Mouse (Mus musculus) forebrain, embryonic 13.5 days (tissue): ENCODE measurements around the gene Ncoa3. TPM values are rescaled to one million over a fixed set of nuclear protein-coding genes. Genes with fewer than 3 reads are reported as not detected.

Experiments used
- ATAC-seq: fragments of 200-750 bp; cut with Nextera tagmentation; 2 replicates; pipeline ENCODE4 v1.8.0; 2017
- H3K27ac ChIP-seq: fragments of 300-500 bp; sonication (generic); 2 replicates; pipeline ENCODE4 v1.5.1; 2015; ENCODE audit warnings: inconsistent platforms, mild to moderate bottlenecking, moderate library complexity
- H3K27me3 ChIP-seq: fragments of 300-500 bp; sonication (generic); 2 replicates; pipeline ENCODE4 v1.6.1; 2015; ENCODE audit warnings: mild to moderate bottlenecking, inconsistent platforms
- H3K36me3 ChIP-seq: fragments of 300-500 bp; sonication (generic); 2 replicates; pipeline ENCODE4 v1.6.1; 2015; ENCODE audit warnings: mild to moderate bottlenecking, inconsistent platforms; ENCODE audit not compliant: poor library complexity, severe bottlenecking
- H3K4me1 ChIP-seq: fragments of 300-500 bp; sonication (generic); 2 replicates; pipeline ENCODE4 v1.6.1; 2015; ENCODE audit warnings: inconsistent platforms
- H3K4me2 ChIP-seq: fragments of 300-500 bp; sonication (generic); 2 replicates; pipeline ENCODE4 v1.6.1; 2015; ENCODE audit warnings: inconsistent platforms, mild to moderate bottlenecking, moderate library complexity
- H3K4me3 ChIP-seq: fragments of 300-500 bp; sonication (generic); 2 replicates; pipeline ENCODE4 v1.5.1; 2015; ENCODE audit warnings: mild to moderate bottlenecking, inconsistent platforms
- H3K9ac ChIP-seq: fragments of 300-500 bp; sonication (generic); 2 replicates; pipeline ENCODE4 v1.6.1; 2015; ENCODE audit warnings: mild to moderate bottlenecking, inconsistent platforms
- H3K9me3 ChIP-seq: fragments of 300-500 bp; sonication (generic); replicated peaks from 2 replicates; pipeline ENCODE4 v1.6.1; 2016; ENCODE audit warnings: inconsistent platforms
- WGBS: fragments of 180-500 bp; shearing (Covaris S2); methylation state at CpG from one replicate; pipeline ENCODE4 v1.1.7; 2015; 5-methylcytosine and 5-hydroxymethylcytosine counted together
- polyA plus RNA-seq: library from polyadenylated mRNA; unstranded; fragments of >200 nt; fragmentation: Nextera tagmentation; extraction: Ambion mirVana; gene quantifications from 2 replicates; pipeline ENCODE4 v1.2.1, GENCODE M21; 2015

Ncoa3 gene
- polyA plus RNA-seq, 1 experiment from 2014 or later = 9.1 TPM

DNA sequence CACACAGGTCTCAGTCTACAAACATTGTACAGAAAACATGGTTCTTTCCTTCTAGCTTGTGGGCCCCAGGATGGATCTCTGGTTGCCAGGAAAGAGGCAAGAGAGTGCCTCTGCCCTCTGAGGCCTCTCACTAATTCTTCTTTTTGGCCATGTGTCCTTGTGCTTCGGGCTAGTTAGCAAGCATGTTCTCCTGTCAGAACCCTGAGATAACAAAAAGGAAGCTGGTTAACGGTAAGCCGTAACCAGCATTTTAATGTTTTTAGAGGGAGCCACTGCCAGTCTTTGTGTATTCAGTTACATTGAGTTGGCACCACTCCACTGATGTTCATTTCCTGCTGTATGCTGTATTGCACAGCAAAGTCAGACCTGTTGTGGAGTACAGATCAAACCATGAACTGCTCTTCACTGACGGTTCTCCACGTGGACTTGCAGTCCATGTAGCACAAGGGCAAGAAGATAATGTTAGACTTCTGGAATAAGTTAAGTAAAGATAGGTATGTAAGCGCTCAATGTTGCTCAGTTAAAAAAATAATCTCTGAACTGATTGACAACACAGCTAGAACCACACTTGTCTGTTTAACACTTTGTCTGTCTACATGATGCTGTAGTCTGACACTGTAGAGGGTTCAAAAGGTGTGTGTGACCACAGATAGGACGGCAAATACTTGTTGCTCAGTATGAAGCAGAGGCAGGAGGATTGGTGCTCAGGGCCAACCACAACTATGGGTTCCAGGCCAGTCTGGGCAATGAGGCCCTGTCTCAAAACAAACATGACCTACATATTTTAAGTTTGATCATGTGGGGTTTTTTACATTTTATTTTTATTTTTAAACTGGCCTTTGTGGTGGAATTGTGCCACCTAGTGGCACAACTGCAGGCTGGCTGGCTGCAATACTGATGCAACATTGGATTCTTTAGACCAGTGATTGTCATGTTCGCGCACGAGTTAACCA, 53.4 kb downstream of the Ncoa3 start:
- H3K36me3 ChIP-seq = peaks cover 34% of the 10 kb centered on the region
- peaks cover 6% of the 10 kb centered on the region for H3K4me1 ChIP-seq
- no peak overlapping the region for H3K9ac ChIP-seq
- ATAC-seq = no peak
- 67% methylated on average over 10 of the region's 10 CpGs for WGBS
- no peak overlapping the region for H3K27ac ChIP-seq
- H3K27me3 ChIP-seq = no peaks in the 10 kb centered on the region
- no peaks in the 10 kb centered on the region for H3K9me3 ChIP-seq
- H3K4me2 ChIP-seq = no peak overlapping the region
- H3K4me3 ChIP-seq = no peak overlapping the region

DNA sequence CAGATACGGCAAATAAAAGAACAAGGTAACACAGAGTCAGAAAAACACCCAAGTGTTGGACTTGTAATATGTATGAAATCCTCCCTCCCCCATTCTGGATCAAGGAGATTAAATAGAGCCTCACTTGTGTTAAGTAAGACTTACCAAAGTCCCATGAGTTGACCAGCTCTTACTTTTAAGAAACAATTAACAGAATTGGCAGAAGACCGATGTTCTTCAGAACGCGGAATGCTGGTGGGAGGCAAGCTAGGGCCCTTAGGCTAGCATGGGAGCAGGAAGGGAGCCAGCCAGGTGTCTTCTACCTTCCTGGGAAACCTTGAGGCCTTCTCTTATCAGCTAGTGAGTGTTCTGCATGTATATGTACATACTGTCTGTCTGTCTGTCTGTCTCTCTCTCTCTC, 55.5 kb downstream of the Ncoa3 start:
- no peak for ATAC-seq
- 96% methylated on average over 4 of the region's 4 CpGs for WGBS
- no peaks in the 10 kb centered on the region for H3K9me3 ChIP-seq
- no peak overlapping the region for H3K4me2 ChIP-seq
- no peak overlapping the region for H3K4me3 ChIP-seq
- H3K4me1 ChIP-seq = peaks cover 6% of the 10 kb centered on the region
- no peaks in the 10 kb centered on the region for H3K27me3 ChIP-seq
- no peak overlapping the region for H3K27ac ChIP-seq
- H3K9ac ChIP-seq = no peak overlapping the region
- peaks cover 54% of the 10 kb centered on the region for H3K36me3 ChIP-seq

DNA sequence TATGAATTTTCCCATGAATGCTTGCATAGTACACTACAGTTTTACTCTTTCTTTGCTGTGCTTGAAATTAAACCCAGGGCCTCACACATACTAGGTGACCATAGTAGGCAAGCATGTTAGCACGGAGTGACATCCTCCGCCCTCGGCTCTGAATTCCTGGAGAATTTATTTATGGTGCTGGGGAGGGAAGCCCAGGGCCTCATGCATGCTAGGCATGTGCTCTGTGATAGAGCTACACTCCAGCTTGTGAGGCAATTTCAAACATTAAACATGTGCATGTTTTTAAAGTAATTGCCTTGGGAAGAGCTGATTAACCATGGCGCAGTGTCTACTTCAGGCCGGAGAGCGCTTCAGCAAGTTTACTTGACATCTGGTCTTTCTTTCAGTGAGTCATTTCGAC, 56.4 kb downstream of the Ncoa3 start:
- Histone ChIP-seq H3K27ac (no peak overlapping the region), H3K9ac (no peak overlapping the region), H3K4me1 (peaks cover 6% of the 10 kb centered on the region), H3K9me3 (no peaks in the 10 kb centered on the region), H3K4me3 (no peak overlapping the region), H3K36me3 (peaks cover 62% of the 10 kb centered on the region), H3K4me2 (no peak overlapping the region), H3K27me3 (no peaks in the 10 kb centered on the region)
- ATAC-seq = no peak
- 92% methylated on average over 7 of the region's 7 CpGs for WGBS

DNA sequence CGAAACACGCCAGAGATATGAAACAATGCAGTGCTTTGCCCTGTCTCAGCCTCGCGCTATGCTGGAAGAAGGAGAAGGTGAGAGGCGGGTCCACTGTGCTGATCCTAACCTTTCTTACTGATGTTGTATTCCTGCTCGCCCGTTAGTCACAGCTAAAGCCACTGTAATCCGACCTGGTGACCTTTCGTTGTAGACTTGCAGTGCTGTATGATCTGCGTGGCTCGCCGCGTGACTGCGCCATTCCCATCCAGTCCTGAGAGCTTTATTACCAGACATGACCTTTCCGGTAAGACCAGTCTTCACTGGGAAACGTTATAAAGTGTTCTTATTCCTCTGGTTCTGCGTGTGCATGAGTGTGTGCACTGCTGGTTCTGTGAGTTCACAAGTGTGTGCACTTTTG, 59.0 kb downstream of the Ncoa3 start:
- Histone ChIP-seq H3K9me3 (no peaks in the 10 kb centered on the region), H3K27me3 (no peaks in the 10 kb centered on the region), H3K9ac (no peak overlapping the region), H3K27ac (no peak overlapping the region), H3K4me2 (no peak overlapping the region), H3K4me3 (no peak overlapping the region), H3K36me3 (peaks cover 83% of the 10 kb centered on the region), H3K4me1 (no peaks in the 10 kb centered on the region)
- WGBS = 87% methylated on average over 17 of the region's 17 CpGs
- ATAC-seq = no peak

DNA sequence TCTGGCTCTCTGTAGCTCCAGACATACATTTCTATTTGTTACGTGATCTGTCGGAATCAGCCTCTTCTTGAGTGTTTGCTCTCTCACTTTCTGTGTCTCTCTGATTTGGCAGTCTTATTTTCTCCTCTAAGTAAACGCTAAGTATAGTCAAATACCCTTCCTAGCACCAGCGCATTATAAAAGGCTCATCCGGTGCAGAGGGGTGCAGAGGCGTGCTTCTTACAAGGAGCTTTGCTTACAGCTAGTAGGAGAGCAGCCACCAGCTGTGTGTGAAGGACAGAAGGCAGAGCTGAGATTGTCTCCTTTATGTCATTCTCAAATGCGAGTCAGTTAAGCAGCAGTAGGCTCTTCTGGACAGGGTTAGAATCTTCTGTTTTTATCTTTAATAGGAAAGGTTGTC, 59.5 kb downstream of the Ncoa3 start:
- Histone ChIP-seq H3K9ac (no peak overlapping the region), H3K4me3 (no peak overlapping the region), H3K27me3 (no peaks in the 10 kb centered on the region), H3K27ac (no peak overlapping the region), H3K9me3 (no peaks in the 10 kb centered on the region), H3K36me3 (peaks cover 88% of the 10 kb centered on the region), H3K4me1 (no peaks in the 10 kb centered on the region), H3K4me2 (no peak overlapping the region)
- no peak for ATAC-seq
- WGBS = 90% methylated on average over 7 of the region's 7 CpGs

DNA sequence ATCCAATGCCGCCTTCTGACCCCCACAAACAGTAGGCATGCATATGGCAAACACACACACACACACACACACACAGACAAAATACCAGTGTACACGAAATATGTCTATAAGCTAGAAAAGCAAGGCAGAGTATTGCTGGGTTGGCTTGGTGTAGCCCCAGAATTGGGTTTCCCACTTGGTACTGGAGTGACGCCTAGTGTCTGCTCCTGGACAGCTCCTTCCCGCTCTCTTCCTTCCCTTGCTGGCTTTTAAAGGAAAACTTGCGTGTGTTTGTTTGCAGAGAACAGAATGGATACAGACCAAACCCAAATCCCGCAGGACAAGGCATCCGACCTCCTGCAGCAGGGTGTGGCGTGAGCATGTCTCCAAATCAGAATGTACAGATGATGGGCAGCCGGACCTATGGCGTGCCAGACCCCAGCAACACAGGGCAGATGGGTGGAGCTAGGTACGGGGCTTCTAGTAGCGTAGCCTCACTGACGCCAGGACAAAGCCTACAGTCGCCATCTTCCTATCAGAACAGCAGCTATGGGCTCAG, 61.6 kb downstream of the Ncoa3 start:
- no peak overlapping the region for H3K9ac ChIP-seq
- H3K9me3 ChIP-seq = no peaks in the 10 kb centered on the region
- ATAC-seq = no peak
- peaks cover 79% of the 10 kb centered on the region for H3K36me3 ChIP-seq
- no peak overlapping the region for H3K4me3 ChIP-seq
- no peaks in the 10 kb centered on the region for H3K27me3 ChIP-seq
- H3K4me2 ChIP-seq = no peak overlapping the region
- H3K27ac ChIP-seq = no peak overlapping the region
- no peaks in the 10 kb centered on the region for H3K4me1 ChIP-seq
- 95% methylated on average over 14 of the region's 14 CpGs for WGBS

DNA sequence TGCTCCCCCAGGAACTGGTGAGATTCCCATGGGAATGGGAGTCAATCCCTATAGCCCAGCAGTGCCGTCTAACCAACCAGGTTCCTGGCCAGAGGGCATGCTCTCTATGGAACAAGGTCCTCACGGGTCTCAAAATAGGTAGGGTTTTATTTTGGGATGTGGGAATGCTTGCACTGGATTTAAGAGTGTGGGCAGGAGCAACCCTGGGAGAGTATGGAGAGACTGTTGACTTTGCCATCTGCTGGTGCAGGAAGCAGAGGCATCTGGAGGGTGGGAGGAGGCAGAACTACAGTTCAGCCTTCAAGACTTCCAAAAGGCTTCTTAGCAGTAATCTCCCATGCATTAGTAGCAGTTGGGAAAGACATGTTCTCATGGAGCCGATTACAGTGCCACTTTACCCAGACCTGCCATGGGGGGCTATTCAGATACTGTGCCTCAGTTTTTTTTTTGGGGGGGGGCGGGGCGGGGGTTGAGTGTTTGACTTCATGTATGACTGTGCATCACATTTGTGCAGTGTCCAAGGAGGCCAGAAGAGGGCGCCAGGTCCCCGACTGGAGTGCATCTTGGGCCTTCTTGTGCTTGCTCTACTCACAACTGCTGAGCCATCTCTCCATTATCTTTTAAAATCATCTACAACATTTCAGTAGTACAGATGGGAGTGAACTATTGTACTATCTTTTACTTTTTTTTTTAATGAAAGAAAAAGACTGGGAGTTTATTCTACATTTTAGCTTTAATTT, 67.4 kb downstream of the Ncoa3 start:
- Histone ChIP-seq H3K4me1 (no peaks in the 10 kb centered on the region), H3K4me3 (no peak overlapping the region), H3K4me2 (no peak overlapping the region), H3K9me3 (no peaks in the 10 kb centered on the region), H3K27ac (no peak overlapping the region), H3K27me3 (no peaks in the 10 kb centered on the region), H3K36me3 (peaks cover 78% of the 10 kb centered on the region), H3K9ac (no peak overlapping the region)
- 77% methylated on average over 7 of the region's 7 CpGs for WGBS
- no peak for ATAC-seq

DNA sequence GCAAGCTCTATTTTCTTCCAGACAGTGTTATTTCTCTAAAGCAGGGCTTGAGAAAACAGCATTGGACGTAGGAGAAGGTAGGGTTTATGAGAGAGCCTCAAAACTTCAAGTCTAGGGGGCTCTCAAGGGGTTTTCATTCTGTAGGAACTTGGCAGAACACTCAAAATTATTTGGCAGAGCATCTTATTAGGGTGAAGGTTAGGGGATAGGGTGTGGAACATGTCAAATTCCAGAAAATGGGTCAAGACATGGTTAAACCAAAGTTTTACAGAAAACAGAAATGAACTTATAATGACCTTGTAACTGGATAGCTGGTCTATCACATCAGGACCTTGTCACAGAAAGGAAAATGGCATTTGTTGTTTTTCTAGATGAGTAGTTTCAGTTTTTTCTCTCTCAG, 69.6 kb downstream of the Ncoa3 start:
- WGBS = 89% methylated on average over 1 of the region's 1 CpGs
- peaks cover 77% of the 10 kb centered on the region for H3K36me3 ChIP-seq
- H3K27me3 ChIP-seq = no peaks in the 10 kb centered on the region
- H3K4me2 ChIP-seq = no peak overlapping the region
- no peaks in the 10 kb centered on the region for H3K4me1 ChIP-seq
- ATAC-seq = no peak
- no peaks in the 10 kb centered on the region for H3K9me3 ChIP-seq
- H3K27ac ChIP-seq = no peak overlapping the region
- H3K9ac ChIP-seq = no peak overlapping the region
- H3K4me3 ChIP-seq = no peak overlapping the region

DNA sequence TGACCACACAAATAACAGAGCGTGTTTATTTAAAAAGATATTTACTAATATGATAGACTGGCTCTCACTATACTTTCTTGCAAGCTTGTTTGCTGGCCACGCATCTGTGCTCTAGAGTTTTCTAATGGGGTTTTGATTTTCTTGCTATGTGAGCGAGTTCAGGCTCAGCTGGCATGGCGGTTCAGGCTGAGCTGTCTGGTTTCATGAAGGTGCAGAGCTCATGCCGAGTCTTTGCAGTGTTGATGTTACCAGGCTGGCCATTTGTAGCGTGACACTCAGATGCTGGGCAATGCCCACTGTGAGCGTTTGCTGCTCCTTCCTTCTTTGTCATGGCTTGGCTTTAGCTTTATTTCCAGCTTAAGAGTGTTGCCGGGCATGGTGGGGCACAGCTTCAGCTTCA, 70.0 kb downstream of the Ncoa3 start:
- no peak overlapping the region for H3K4me2 ChIP-seq
- H3K27me3 ChIP-seq = no peaks in the 10 kb centered on the region
- H3K36me3 ChIP-seq = peaks cover 79% of the 10 kb centered on the region
- H3K27ac ChIP-seq = no peak overlapping the region
- no peak overlapping the region for H3K9ac ChIP-seq
- H3K4me1 ChIP-seq = no peaks in the 10 kb centered on the region
- WGBS = 93% methylated on average over 8 of the region's 8 CpGs
- H3K4me3 ChIP-seq = no peak overlapping the region
- no peak for ATAC-seq
- H3K9me3 ChIP-seq = no peaks in the 10 kb centered on the region

DNA sequence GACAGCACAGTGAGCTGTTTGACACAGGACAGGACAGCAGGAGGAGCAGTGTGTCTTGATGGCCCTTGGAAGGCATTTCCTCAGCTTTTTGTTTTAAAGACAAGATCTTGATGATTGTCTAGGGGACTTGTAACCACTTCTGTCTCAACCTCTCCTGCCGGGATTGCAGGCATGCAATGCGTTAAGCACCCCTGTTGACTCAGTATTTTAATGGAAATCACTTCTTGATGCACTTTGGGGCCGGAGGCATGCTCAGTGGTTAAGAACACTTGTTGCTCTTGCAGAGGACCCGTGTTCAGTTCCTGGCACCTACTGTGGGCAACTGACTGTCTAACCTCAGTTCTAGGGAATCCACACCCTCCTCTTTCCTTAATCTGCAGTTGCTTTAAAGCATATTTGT, 74.0 kb downstream of the Ncoa3 start:
- ATAC-seq = no peak
- H3K27ac ChIP-seq = no peak overlapping the region
- H3K36me3 ChIP-seq = peaks cover 86% of the 10 kb centered on the region
- no peaks in the 10 kb centered on the region for H3K9me3 ChIP-seq
- H3K4me3 ChIP-seq = no peak overlapping the region
- WGBS = 73% methylated on average over 4 of the region's 4 CpGs
- H3K27me3 ChIP-seq = no peaks in the 10 kb centered on the region
- H3K9ac ChIP-seq = no peak overlapping the region
- H3K4me2 ChIP-seq = no peak overlapping the region
- no peaks in the 10 kb centered on the region for H3K4me1 ChIP-seq

DNA sequence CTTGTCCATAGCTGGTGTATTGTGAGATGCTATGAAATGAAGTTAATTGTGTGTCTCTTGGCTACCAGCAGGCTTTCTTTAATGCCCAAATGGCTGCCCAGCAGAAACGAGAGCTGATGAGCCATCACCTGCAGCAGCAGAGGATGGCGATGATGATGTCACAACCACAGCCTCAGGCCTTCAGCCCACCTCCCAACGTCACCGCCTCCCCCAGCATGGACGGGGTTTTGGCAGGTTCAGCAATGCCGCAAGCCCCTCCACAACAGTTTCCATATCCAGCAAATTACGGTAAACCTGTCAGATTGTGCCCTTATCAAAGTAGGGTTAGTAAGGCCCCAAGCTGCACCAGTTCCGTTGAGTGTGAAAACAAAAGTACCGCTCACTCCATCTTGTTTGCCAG, 75.8 kb downstream of the Ncoa3 start:
- Histone ChIP-seq H3K9ac (no peak overlapping the region), H3K36me3 (peaks cover 83% of the 10 kb centered on the region), H3K4me1 (no peaks in the 10 kb centered on the region), H3K9me3 (no peaks in the 10 kb centered on the region), H3K27ac (no peak overlapping the region), H3K27me3 (no peaks in the 10 kb centered on the region), H3K4me2 (no peak overlapping the region), H3K4me3 (no peak overlapping the region)
- WGBS = 88% methylated on average over 9 of the region's 9 CpGs
- no peak for ATAC-seq

DNA sequence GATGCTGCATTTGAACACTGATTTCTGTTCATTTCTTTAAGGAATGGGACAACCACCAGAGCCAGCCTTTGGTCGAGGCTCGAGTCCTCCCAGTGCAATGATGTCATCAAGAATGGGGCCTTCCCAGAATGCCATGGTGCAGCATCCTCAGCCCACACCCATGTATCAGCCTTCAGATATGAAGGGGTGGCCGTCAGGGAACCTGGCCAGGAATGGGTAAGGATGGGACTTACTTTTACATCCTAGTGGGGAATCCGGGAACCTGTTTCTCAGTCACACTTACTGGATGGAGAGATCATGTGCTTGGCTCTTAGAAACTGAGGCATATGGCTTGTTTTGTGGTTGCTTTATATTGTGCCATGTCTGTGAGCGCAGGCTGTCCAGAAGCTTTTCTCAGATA, 76.7 kb downstream of the Ncoa3 start:
- no peaks in the 10 kb centered on the region for H3K4me1 ChIP-seq
- H3K4me3 ChIP-seq = no peak overlapping the region
- peaks cover 79% of the 10 kb centered on the region for H3K36me3 ChIP-seq
- no peak overlapping the region for H3K9ac ChIP-seq
- H3K9me3 ChIP-seq = no peaks in the 10 kb centered on the region
- H3K4me2 ChIP-seq = no peak overlapping the region
- no peak overlapping the region for H3K27ac ChIP-seq
- 85% methylated on average over 5 of the region's 5 CpGs for WGBS
- no peak for ATAC-seq
- H3K27me3 ChIP-seq = no peaks in the 10 kb centered on the region
